Mouse (Mus musculus): ENCODE results near the gene Fbxl15. TPM values are rescaled to one million over a fixed set of nuclear protein-coding genes. Genes with fewer than 3 reads are reported as not detected.

Gene Fbxl15
- polyA plus RNA-seq, 1 experiment: 60.4 TPM

DNA sequence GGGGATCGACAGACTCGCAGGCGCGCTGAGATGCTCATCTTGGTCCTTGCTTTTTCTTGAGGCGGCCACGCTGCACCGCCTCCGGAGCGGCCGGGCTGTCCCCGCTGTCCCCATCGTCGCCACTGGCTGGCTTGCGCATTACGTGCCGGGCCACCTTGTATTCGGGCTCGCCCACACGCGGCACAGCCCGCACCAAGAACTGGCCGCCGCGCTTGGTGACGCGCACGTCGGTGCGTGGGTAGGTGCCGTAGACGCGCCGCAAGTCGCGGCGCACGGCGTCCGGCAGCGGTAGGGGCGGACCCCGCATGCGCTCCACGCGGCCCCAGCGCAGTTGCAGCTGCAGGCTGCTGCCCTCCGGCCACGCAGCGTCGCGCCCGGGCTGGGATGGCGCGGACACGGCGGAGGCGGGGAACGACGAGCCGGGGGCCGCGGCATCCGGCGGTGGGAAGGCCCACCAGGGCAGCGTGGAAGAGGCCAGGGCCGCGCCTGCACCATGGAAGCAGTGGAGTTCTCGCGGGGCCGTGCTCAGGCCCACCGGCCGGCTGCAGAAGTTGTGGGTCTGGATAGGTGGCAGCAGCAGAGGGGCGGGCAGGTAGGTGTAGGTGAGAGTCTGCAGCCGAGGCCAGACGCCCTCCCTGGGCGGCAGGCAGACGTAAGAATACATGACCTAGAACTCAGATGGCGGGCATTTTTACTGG is 20.9 kb downstream of the Fbxl15 start:
- Histone ChIP-seq H3K27me3 (ENCODE audit: control insufficient read depth, insufficient read depth, low read length) (no peaks in the 10 kb centered on the region), H3K27ac (ENCODE audit: insufficient read depth, low read depth, low read length) (peak overlapping the region; percentile 65), H3K36me3 (ENCODE audit: control insufficient read depth, insufficient read depth, low read length) (no peaks in the 10 kb centered on the region), H3K4me3 (ENCODE audit: low read depth, low read length) (peak overlapping the region; percentile 74), H3K4me1 (ENCODE audit: control insufficient read depth, insufficient read depth, insufficient read length, low read length) (peaks cover 15% of the 10 kb centered on the region; the same call in 1 of the 2 replicates)
- WGBS: under 1% methylated on average over 78 of the region's 78 CpGs
- TF ChIP-seq POLR2A (IDR thresholded peaks at IDR 0.05; ENCODE audit: low read depth, low read length): no peak
- TF ChIP-seq CTCF (IDR thresholded peaks at IDR 0.05; ENCODE audit: extremely low read depth, insufficient read length, insufficient replicate concordance, low read depth, low read length): no peak

DNA sequence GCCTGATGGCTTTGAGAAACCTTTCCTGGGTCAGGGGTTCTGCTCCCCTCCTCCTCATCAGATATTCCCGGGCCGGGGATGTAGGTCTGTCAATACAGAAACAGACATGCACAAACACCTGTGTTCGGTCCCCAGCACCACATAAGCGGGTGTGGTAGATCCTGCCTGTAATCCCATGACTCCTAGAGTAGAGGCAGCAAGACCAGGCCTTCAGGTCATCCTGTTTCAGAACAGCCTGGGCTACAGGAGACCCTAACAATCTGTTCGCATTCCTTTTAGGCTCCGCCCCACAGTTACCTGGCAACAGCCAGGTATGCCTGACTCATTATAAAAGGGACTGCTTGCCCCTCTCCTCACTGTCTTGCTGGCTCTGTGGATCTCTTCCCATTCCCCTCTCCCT is 21.6 kb downstream of the Fbxl15 start:
- H3K4me3 ChIP-seq (ENCODE audit: low read depth, low read length): peak overlapping the region; percentile 74
- H3K27ac ChIP-seq (ENCODE audit: insufficient read depth, low read depth, low read length): peak overlapping the region; percentile 65; the same call in 1 of the 2 replicates
- no peaks in the 10 kb centered on the region for H3K27me3 ChIP-seq (ENCODE audit: control insufficient read depth, insufficient read depth, low read length)
- TF ChIP-seq CTCF (IDR thresholded peaks at IDR 0.05; ENCODE audit: extremely low read depth, insufficient read length, insufficient replicate concordance, low read depth, low read length) (no peak), POLR2A (IDR thresholded peaks at IDR 0.05; ENCODE audit: low read depth, low read length) (no peak)
- H3K4me1 ChIP-seq (ENCODE audit: control insufficient read depth, insufficient read depth, insufficient read length, low read length): peaks cover 15% of the 10 kb centered on the region; the same call in 1 of the 2 replicates
- WGBS: 19% methylated on average over 6 of the region's 6 CpGs
- no peaks in the 10 kb centered on the region for H3K36me3 ChIP-seq (ENCODE audit: control insufficient read depth, insufficient read depth, low read length)

DNA sequence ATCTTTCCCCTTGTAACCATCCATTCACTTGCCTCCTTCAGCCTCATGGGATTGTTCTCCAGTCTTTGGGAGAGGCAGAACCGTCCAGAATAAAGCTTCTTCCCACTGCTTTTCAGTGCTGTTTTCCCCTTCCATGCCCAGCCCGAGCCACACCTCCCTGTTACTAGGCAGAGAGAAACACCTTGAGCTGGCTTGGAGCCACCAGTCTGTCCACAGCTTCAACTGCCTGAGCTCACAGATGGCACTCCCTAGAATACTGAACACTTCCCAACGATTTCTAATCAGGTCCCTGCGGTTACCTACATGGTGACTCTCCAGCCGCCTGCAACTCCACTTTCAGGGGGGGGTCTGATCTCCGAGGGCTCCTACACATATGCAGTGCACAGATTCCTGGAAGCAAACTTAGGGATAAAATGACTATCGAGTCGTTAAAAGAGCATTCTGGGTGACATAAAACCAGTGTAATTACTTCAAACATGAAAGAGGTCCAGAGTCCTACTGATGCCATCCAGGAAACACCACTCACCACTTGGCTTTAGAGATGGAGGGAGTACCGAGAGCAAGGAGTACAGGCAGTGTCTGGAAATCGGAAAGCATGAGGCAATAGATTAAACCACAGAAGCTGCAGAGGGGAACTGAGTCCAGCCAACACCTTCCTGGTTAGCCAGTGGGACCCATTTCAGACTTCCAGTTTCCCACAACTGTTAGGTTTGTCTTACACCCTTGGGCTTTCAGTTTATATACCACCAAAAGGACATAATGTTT is 22.4 kb downstream of the Fbxl15 start, which contains the start of gene 2310034G01Rik:
2310034G01Rik (minus strand) TSS at position 135 of the 765 bp plus-strand sequence.
- H3K36me3 ChIP-seq (ENCODE audit: control insufficient read depth, insufficient read depth, low read length): no peaks in the 10 kb centered on the region
- peak within 1 kb of the TSS; percentile 84 for H3K27ac ChIP-seq (ENCODE audit: insufficient read depth, low read depth, low read length)
- no peak for TF ChIP-seq CTCF (IDR thresholded peaks at IDR 0.05; ENCODE audit: extremely low read depth, insufficient read length, insufficient replicate concordance, low read depth, low read length)
- no peak for TF ChIP-seq POLR2A (IDR thresholded peaks at IDR 0.05; ENCODE audit: low read depth, low read length)
- no peaks in the 10 kb centered on the region for H3K27me3 ChIP-seq (ENCODE audit: control insufficient read depth, insufficient read depth, low read length)
- WGBS: 18% methylated on average over 10 of the region's 10 CpGs
- H3K4me3 ChIP-seq (ENCODE audit: low read depth, low read length): peak within 1 kb of the TSS; percentile 74
- H3K4me1 ChIP-seq (ENCODE audit: control insufficient read depth, insufficient read depth, insufficient read length, low read length): peaks cover 15% of the 10 kb centered on the region; the same call in 1 of the 2 replicates

DNA sequence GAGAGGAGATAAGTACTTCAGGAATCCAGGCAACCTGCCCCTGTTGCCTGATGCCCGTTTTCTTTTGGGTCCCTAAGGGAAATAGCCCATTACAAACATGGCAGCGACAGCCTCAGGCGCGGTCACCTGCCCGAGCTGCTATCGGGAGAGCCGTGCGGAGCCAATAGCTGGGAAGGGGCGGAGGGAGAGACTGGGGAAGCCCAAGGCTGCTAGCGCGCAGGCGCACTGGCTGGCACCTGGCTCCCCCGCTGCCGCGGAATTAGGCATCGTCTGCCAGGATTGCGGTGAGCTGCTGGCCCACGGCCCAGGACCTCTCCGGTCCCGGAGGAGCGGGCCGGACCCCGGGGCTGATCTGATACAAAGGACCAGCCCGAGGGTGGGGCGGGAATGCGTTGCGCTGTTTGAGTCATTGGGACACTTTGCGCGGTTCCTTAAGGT is 28.7 kb downstream of the Fbxl15 start:
- peak overlapping the region; percentile 71 for H3K27ac ChIP-seq (ENCODE audit: insufficient read depth, low read depth, low read length)

DNA sequence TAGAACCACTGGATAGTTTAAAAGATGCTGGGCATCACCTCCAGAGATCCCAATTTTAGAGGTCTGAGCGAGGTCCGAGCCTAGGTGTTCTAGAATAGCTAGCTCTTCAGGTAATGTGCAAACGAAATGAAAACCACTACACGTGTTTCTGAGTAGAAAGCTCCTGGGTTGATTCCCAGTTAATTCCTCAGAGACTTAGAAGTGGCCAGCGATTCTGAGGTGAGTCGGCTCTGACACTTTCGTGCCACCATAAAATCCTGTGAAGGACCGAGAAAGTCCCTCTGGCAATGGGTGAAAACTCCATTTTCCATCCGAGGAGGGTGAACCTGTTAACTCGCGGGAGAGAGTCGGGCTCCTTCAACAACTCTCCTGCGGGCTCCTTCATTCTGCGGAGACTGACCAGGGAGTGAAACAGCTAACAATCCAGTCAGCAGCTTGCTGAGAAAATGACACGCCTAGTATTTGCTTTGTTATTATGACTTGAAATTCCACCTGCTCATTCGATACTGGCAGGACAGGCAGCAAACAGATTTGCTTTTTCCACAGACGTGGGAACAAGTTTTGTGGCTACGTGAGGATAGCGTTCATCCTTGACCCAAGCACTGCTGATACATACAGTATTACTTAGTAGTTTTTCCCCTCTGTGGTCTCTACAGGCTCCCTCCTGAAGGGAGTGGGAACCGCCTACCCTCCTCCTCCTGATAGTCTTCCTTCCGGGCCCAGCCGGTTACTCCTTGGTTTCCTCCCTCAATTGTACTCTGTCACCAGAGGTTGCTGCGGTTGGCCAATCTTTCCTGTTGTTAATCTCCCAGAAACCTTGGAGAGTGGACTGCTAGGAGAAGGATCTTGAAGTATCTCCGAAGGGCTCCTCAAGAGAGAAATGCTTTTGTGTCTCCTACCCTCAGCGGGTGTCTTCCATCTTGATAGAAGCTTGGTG is 29.6 kb downstream of the Fbxl15 start:
- H3K27ac ChIP-seq (ENCODE audit: insufficient read depth, low read depth, low read length): peak overlapping the region; percentile 71
- 6% methylated on average over 25 of the region's 25 CpGs for WGBS
- peaks cover 19% of the 10 kb centered on the region for H3K4me1 ChIP-seq (ENCODE audit: control insufficient read depth, insufficient read depth, insufficient read length, low read length)
- H3K36me3 ChIP-seq (ENCODE audit: control insufficient read depth, insufficient read depth, low read length): no peaks in the 10 kb centered on the region
- TF ChIP-seq CTCF (IDR thresholded peaks at IDR 0.05; ENCODE audit: extremely low read depth, insufficient read length, insufficient replicate concordance, low read depth, low read length) (no peak), POLR2A (IDR thresholded peaks at IDR 0.05; ENCODE audit: low read depth, low read length) (no peak)
- peak overlapping the region; percentile 89 for H3K4me3 ChIP-seq (ENCODE audit: low read depth, low read length)
- no peaks in the 10 kb centered on the region for H3K27me3 ChIP-seq (ENCODE audit: control insufficient read depth, insufficient read depth, low read length)

More for the DNA sequence above, 28.7 kb downstream of the Fbxl15 start:
- under 1% methylated on average over 29 of the region's 29 CpGs for WGBS
- peak; percentile 23; the same call in 1 of the 2 replicates for TF ChIP-seq POLR2A (IDR thresholded peaks at IDR 0.05; ENCODE audit: low read depth, low read length)
- no peak for TF ChIP-seq CTCF (IDR thresholded peaks at IDR 0.05; ENCODE audit: extremely low read depth, insufficient read length, insufficient replicate concordance, low read depth, low read length)
- Histone ChIP-seq H3K27me3 (ENCODE audit: control insufficient read depth, insufficient read depth, low read length) (no peaks in the 10 kb centered on the region), H3K36me3 (ENCODE audit: control insufficient read depth, insufficient read depth, low read length) (no peaks in the 10 kb centered on the region), H3K4me1 (ENCODE audit: control insufficient read depth, insufficient read depth, insufficient read length, low read length) (peaks cover 20% of the 10 kb centered on the region), H3K4me3 (ENCODE audit: low read depth, low read length) (peak overlapping the region; percentile 89)

DNA sequence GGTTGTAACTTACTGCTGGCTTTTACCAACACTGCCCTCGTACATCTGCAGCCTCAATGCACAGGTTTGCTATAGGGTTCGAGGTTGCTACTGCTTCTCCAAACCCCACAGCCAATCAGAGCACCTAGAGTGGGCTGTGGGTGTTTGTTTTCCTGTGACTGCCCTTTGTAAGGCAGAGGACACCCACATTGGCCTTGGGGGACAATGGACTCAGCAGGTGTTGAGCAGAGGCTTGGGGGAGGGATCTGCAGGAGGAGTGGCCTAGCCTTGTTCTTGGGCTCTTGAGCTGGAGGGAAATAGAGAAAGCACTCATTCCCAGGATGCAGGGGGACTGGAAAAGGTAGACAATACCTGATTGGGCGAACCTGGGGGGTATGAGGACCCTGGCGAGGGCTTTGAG is 30.4 kb downstream of the Fbxl15 start:
- peak overlapping the region; percentile 71 for H3K27ac ChIP-seq (ENCODE audit: insufficient read depth, low read depth, low read length)
- H3K36me3 ChIP-seq (ENCODE audit: control insufficient read depth, insufficient read depth, low read length): no peaks in the 10 kb centered on the region
- H3K4me1 ChIP-seq (ENCODE audit: control insufficient read depth, insufficient read depth, insufficient read length, low read length): peaks cover 12% of the 10 kb centered on the region
- H3K4me3 ChIP-seq (ENCODE audit: low read depth, low read length): 0 out of 2 replicates have a peak overlapping the region, but pooled peaks have one; percentile 6
- TF ChIP-seq CTCF (IDR thresholded peaks at IDR 0.05; ENCODE audit: extremely low read depth, insufficient read length, insufficient replicate concordance, low read depth, low read length) (no peak), POLR2A (IDR thresholded peaks at IDR 0.05; ENCODE audit: low read depth, low read length) (no peak)
- WGBS: 36% methylated on average over 4 of the region's 4 CpGs
- H3K27me3 ChIP-seq (ENCODE audit: control insufficient read depth, insufficient read depth, low read length): no peaks in the 10 kb centered on the region

All from small intestine, adult 2 months (tissue).